Mouse (Mus musculus) bone marrow macrophage, adult 2 months (primary cell): ENCODE measurements around the gene Smarcc2.

Source experiments
- CTCF ChIP-seq: IDR thresholded peaks from 2 replicates; pipeline ENCODE4 v1.5.1; 2012; ENCODE audit warnings: low read depth, mild to moderate bottlenecking, low read length, moderate library complexity
- POLR2A ChIP-seq: IDR thresholded peaks from 2 replicates; pipeline ENCODE4 v1.6.1; 2012; ENCODE audit warnings: mild to moderate bottlenecking, low read depth, low read length, borderline replicate concordance

DNA sequence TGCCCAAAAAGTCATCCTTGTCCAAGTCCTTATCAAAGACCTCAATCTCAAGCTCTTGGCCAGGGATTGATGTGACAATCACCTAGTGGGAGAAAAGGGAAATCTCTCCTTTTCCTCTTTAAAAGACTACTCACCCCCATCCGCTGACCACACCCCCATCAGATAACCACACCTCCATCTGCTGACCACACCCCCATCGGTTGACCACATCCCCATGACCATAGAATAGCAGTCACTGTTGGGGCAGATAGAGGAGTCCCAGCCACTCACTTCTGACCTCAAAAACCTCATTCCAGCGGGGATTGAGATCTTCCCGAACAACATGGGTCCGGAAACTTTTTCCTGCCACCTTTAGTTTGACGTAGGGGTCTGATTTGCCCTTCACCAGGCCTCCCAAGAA is 57.6 kb downstream of the Smarcc2 start:
- TF ChIP-seq CTCF (no peak), POLR2A (no peak)
